Mouse (Mus musculus): ENCODE results near the gene Ybx1.

DNA sequence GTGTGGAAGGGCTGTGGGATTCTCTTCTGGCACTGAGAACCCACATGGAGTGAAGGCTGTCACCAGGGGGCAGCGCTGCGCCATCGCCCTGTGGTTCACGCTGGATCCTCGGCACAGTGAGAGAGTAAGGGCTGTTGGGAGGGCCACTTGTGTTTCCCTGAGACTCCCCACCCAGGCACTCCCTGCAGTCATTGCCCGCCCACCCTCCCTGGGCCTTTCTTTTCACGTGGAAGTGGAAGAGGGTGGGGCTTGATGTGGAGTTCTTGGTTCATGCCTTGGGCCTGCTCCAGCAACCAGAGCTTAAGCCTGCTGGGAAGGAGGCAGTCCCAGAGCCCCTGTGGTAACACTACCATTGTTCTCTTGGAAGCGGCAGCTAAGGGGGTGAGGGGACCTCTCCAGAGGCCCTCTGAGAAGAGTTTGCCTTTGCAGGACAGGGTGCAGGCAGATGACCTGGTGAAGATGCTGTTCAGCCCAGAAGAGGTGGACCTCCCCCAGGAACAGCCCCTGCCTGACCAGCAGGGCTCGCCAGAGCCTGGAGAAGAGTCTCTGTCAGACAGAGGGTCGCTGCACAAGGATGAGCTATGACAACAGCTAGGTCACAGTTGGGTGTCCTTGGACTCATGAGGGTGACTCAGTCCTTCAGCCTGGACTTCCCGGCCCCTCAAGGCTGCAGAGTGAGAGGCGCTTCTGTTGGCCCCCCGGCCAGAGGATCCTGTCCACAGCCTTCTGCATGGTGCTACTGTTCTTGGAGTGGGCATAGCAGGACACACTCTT, 46.8 kb downstream of the Ybx1 start:
- TF ChIP-seq CTCF (IDR thresholded peaks at IDR 0.05; ENCODE audit: borderline replicate concordance, insufficient read depth, low read length) = peak; percentile 96
- no peak for TF ChIP-seq POLR2A (IDR thresholded peaks at IDR 0.05; ENCODE audit: low read depth, low read length)

All from embryonic fibroblast, embryonic 13.5 days (primary cell).